Mouse (Mus musculus) right cerebral cortex, postnatal 36 days (tissue): ENCODE measurements around the gene Ctr9.
A peak's percentile ranks its signal among the peaks of the same experiment; 100 is the strongest.

Experiments
- DNase-seq, 2 experiments: peaks; one replicate each; pipeline ENCODE4 v3.0.0; 2022; ENCODE audit warnings: low spot score in 2 of 2, mixed read lengths in 1 of 2

Gene Ctr9

DNA sequence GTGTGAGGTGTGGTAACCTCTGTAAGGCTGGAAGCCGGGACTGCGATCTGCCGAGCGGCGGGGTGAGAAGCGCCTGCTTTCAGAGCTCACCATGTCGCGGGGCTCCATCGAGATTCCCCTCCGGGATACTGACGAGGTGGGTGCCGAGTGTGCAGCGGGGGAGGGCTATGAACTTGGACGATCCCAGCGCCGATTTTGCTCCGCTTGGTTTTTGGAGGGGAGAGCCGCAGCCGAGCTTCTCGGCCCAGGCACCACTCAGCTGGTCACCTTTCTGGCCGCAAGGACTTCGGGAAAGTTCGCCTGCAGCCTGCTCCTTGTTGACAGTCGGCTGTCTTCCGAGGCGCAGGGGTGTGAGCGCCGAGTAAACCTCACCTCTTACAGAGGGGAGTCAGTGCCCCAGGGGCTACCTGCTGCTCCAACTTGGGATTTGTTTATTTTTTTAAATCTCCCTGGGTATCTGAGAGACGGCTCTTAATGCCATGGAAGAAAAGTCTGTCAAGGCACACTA, 349 bp downstream of the Ctr9 start:
- no peak for DNase-seq

- no peak for DNase-seq
Measured at GRCm38 (mm10) chr7:111048920-111049319, 20.2 kb downstream of the Ctr9 start.

GRCm38 (mm10) chr7:111049652-111050421, 21.1 kb downstream of the Ctr9 start:
- peak in 1 of 2 experiments; percentile 38 for DNase-seq

GRCm38 (mm10) chr7:111055221-111055620, 26.5 kb downstream of the Ctr9 start:
- DNase-seq = no peak

GRCm38 (mm10) chr7:111055984-111056657, 27.4 kb downstream of the Ctr9 start:
- DNase-seq = no peak

DNA sequence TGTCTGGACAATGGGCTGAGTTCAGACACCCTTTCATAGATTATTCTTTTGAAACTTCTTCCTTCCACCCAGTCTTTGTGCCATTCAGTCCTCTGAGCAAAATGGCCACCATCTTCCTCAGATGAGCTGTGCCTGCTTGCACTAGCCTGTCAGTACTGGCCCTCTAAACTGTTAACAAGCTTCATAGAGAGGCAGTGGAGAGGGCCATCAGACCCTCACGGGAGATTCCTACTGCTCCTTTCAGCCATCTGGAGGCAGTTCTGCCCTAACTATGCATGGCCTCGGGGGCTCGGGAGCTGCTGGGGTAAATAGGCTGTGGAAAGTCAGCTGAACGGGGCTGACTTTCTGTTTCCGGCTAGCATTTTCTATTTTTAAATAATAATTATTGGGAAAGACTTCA, 30.8 kb downstream of the Ctr9 start:
- DNase-seq = no peak

- DNase-seq = no peak
Measured at GRCm38 (mm10) chr7:111062971-111063370, 34.2 kb downstream of the Ctr9 start.

GRCm38 (mm10) chr7:111068181-111068580, 39.4 kb downstream of the Ctr9 start:
- DNase-seq = no peak

DNA sequence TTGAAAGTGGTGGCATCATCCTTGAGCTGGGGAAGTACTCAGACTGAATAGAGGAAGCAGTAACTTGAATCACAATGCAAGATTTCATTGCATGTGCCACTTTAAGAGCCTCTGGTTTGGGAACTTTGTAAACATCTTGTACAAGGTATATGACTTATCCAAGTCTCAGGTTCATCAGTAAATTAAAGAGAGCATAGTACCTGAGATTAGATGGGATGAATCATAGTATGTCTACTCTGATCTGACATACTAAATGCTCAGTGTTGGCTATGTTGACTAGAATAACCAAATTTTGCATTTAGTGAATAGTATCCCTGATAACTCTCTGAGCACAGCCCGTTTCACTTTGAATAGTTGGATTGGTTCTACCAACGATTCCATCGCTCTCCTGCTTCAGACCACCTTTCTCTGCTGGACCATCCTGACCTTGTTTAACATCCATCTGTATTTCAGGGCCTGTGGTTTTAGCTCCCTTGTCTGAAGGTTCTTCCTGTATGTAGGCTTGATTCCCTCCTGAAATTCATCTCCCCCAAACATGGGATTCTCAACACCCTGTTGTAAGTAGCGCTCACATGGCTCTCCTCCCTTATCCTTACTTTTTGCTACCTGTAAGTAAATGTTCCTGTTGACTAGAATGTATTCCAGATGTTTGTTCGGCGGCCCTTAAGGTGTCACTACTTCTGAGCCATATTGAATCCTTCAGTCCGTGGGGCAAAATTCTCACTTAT, 40.9 kb downstream of the Ctr9 start:
- no peak for DNase-seq

DNA sequence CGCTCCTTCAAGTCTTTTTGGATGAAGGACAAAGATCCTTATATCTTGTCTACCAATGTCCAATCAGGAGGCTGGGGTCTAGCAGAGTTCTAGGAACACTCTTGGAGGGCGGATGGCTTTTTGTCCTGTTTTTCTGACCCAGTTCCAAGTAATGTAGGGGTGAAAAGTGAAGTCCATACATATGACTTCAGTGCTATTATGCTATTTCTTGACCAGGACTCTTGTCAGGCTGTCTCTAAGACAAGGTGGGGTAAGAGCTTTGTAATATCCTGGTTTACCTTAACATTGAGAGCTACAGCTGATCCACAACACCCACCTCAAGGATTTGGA, 41.4 kb downstream of the Ctr9 start:
- no peak for DNase-seq

DNA sequence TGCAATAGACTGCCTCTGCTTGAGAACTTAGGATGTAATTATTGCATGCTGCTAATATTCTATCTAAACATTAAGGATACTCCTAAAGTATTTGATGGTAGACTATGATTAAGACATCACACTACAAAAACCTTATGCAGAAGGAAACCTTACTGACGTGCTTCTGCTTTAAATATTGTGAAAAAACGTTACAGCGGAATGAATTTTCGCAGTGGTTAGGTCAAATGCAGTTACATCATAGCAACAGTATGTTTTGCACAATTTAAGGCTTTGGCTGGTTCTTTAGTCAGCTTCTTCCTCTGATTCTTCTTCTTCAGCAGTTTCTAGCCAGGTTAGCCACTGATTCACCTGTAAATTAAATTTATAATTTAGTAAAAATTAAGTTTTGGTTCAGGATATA, 43.7 kb downstream of the Ctr9 start:
- no peak for DNase-seq

DNA sequence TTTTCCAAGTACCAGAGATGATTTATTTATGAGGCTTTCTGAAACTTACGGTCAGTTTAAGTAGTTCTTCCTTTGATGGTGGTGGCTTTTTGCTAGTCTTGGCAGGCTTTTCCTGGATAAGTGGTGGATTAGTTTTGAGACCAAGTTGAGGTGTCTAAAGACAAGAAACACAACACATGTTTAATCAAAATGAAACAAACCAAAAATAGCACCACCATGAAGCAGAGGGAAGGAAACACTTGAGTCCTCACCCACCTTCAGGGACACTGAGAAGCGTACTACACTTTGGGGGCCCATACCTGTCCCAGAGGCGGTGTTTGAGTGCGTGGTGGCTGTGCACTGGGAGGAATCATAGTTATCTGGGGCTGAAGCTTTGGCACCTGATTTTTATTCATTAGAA, 46.5 kb downstream of the Ctr9 start:
- DNase-seq = no peak

GRCm38 (mm10) chr7:111078271-111078670, 49.5 kb downstream of the Ctr9 start:
- DNase-seq = no peak

DNA sequence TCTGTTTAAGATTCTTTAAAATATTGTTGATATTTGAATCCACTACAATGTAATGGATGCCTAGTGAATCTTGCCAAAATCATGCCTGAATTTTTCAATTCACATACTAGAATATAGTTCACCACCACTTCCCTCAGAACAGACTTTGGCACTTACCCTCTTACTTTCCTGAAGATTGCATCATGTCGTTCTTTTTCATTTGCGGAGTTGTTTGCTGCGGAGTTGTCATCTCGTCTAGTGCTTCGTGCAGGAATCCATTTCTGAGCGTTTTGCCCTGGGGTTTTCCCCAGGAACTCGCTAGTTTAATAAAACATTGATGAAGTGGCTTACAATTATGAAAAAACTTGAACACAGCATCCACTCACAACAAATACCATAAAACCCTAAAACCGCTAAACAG, 51.3 kb downstream of the Ctr9 start:
- DNase-seq = no peak

GRCm38 (mm10) chr7:111080876-111081275, 52.1 kb downstream of the Ctr9 start:
- no peak for DNase-seq

GRCm38 (mm10) chr7:111082043-111082821, 53.5 kb downstream of the Ctr9 start:
- DNase-seq = peak; percentile 68 to 76

DNA sequence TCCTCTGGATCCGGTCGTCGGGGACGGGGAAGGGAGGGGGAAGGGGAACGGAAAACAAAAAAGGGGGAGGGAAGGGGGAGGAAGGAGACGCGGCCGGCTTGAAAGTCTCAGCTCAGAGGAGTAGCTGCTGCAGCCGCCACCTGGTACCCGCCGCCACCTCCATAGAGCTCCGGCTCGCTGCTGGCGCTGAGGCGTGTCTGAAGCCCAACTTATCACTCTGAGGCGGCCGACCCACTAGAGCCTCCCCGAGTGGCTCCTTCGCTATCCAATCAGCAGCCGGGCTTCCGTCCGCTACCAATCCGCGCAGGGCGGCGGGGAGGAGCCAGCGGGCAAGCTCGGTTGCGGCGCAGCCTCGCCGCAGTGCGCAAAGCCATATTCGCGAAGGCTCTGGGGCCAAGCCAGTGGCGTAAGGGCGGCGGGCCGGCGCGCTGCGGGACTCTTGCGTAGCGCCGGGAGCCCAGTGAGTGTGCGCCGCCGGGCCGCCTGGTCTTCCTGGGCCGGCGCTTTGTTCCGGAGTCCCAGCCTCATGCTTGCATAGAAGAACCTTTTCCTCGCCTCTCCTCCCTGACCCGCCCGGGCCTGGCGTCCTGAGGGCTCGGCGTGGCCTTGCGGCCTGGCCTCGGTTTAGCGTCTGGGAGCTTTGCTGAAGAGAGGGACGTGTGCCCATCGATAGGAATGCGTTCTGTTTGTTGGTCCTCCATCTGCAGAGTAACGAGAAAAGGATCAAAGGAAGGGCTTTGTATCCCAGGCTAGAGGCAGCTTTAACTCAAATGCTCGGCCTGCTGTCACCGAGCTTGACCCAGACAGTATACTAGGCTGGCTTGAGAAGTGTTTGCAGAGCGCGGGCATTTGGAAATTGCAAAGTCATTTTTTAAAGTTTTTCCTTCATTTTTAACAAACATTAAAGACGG, 54.3 kb downstream of the Ctr9 start, which contains the start of gene Eif4g2:
Eif4g2 (minus strand) TSS at position 209 of the 911 bp plus-strand sequence.
- peak; percentile 99 for DNase-seq

GRCm38 (mm10) chr7:111083733-111084120, 55.0 kb downstream of the Ctr9 start:
- DNase-seq = no peak

- DNase-seq = no peak
Measured at GRCm38 (mm10) chr7:111084443-111084842, 55.7 kb downstream of the Ctr9 start.

- DNase-seq = no peak
Measured at GRCm38 (mm10) chr7:111085153-111085552, 56.4 kb downstream of the Ctr9 start.

- DNase-seq = no peak
Measured at GRCm38 (mm10) chr7:111095169-111095568, 66.4 kb downstream of the Ctr9 start.
